ENCODE assay signal across 8 mouse cellular contexts in genomic region chr11:62821893-62822292, GRCm38 (mm10). TPM values are rescaled to one million over a fixed set of nuclear protein-coding genes. Genes with fewer than 3 reads are reported as not detected.
A peak's percentile ranks its signal among the peaks of the same experiment; 100 is the strongest.
DNase-seq lines count a peak whose midpoint lies in the region; ATAC-seq and TF ChIP-seq lines count a peak whose summit lies in the region.

No protein-coding gene starts in this region.

- TF ChIP-seq CTCF in left cerebral cortex, adult 2 months (IDR thresholded peaks at IDR 0.05): no peak
- TF ChIP-seq CTCF in thymus, adult 2 months (IDR thresholded peaks at IDR 0.05; ENCODE audit: borderline replicate concordance, control insufficient read depth, extremely low read depth, insufficient read depth, low read length, poor library complexity): no peak

- peak; percentile 66 for ATAC-seq in granulocyte monocyte progenitor cell, adult 5-6 weeks (replicated peaks; ENCODE audit: poor library complexity, severe bottlenecking)
- ATAC-seq in intestine, embryonic 16.5 days: no peak

- 54% methylated on average over 5 of the region's 5 CpGs for whole genome bisulfite sequencing in intestine, embryonic 16.5 days
- WGBS in thymus, adult 2 months: 13% methylated on average over 5 of the region's 5 CpGs

- H3K4me3 ChIP-seq in left cerebral cortex, adult 2 months: peak overlapping the region; percentile 17
- peak overlapping the region; percentile 42 for H3K4me3 ChIP-seq in intestine, embryonic 16.5 days (ENCODE audit: low read length)
- H3K4me3 ChIP-seq in thymus, adult 2 months (ENCODE audit: control insufficient read depth, insufficient read depth, low read length): no peak overlapping the region

- H3K4me1 ChIP-seq in intestine, embryonic 16.5 days (ENCODE audit: control insufficient read depth, insufficient read depth, low read length): peaks cover 32% of the 10 kb centered on the region
- H3K4me1 ChIP-seq in thymus, adult 2 months (replicated peaks; ENCODE audit: control insufficient read depth, insufficient read depth, low read length): peaks cover 25% of the 10 kb centered on the region

- H3K36me3 ChIP-seq in intestine, embryonic 16.5 days (ENCODE audit: control insufficient read depth, insufficient read depth, low read length): no peaks in the 10 kb centered on the region
- no peaks in the 10 kb centered on the region for H3K36me3 ChIP-seq in thymus, adult 2 months (ENCODE audit: control insufficient read depth, insufficient read depth, low read length)

- intact Hi-C loops in left cerebral cortex, adult 2 months (cut with DNase I): no loop called here
- intact Hi-C loops in left cerebral cortex, postnatal 14 days (cut with DNase I): no loop called here

- H3K4me2 ChIP-seq in intestine, embryonic 16.5 days (ENCODE audit: low read depth, low read length): peak overlapping the region; percentile 57

- TF ChIP-seq POLR2A in thymus, adult 2 months (IDR thresholded peaks at IDR 0.05; ENCODE audit: control insufficient read depth, extremely low read depth, insufficient read depth, low read length, poor library complexity): no peak

- H3K27me3 ChIP-seq in intestine, embryonic 16.5 days (replicated peaks; ENCODE audit: control insufficient read depth, insufficient read depth, low read length): no peaks in the 10 kb centered on the region
- no peaks in the 10 kb centered on the region for H3K27me3 ChIP-seq in thymus, adult 2 months (ENCODE audit: control insufficient read depth, insufficient read depth, low read length)

- peak overlapping the region; percentile 56; the same call in 1 of the 2 replicates for H3K27ac ChIP-seq in left cerebral cortex, adult 2 months
- H3K27ac ChIP-seq in intestine, embryonic 16.5 days (ENCODE audit: low read length): peak overlapping the region; percentile 54
- H3K27ac ChIP-seq in thymus, adult 2 months (ENCODE audit: control insufficient read depth, insufficient read depth, low read length): no peak overlapping the region

- no peak for DNase-seq in left cerebral cortex, adult 2 months (ENCODE audit: extremely low spot score in 1 of 2, low spot score in 2 of 2)
- no peak for DNase-seq in left cerebral cortex, postnatal 14 days (ENCODE audit: low spot score in 2 of 2)
- DNase-seq in lung, postnatal 14 days: peak; percentile 50
- no peak for DNase-seq in thymus, postnatal 36 days
- DNase-seq in thymus, adult 2 months: no peak
- no peak for DNase-seq in embryo, embryonic 9.5 days (ENCODE audit: extremely low spot score)

- no peak overlapping the region for H3K9ac ChIP-seq in intestine, embryonic 16.5 days (ENCODE audit: low read depth, low read length)

- H3K9me3 ChIP-seq in intestine, embryonic 16.5 days (ENCODE audit: control insufficient read depth, low read length): no peaks in the 10 kb centered on the region

RNA-seq across cellular contexts. Expression of gene Trim16, which starts 1.9 kb away (rescaled TPM):
- total RNA-seq in left cerebral cortex, adult 2 months (2021): 1 to 10 TPM; 2.4 to 4.0 TPM
- 1 to 10 TPM; 3.5 to 4.6 TPM for total RNA-seq in left cerebral cortex, postnatal 14 days (2021)
- total RNA-seq in granulocyte monocyte progenitor cell, adult 5-6 weeks (2014; fragmentation: Nextera tagmentation): 12.2 and 29.7 TPM in 2 replicates
- total RNA-seq in granulocyte monocyte progenitor cell, adult 5-6 weeks (2017): 19.3 and 22.9 TPM in 2 replicates
- polyA plus RNA-seq in intestine, embryonic 16.5 days (2015; fragmentation: Nextera tagmentation; extraction: Ambion mirVana): 13.3 and 13.5 TPM in 2 replicates
- 7.4 and 9.0 TPM in 2 replicates for polyA plus RNA-seq in thymus, adult 2 months (2012; rRNA removed)

RNA-seq across cellular contexts. Expression of gene Fbxw10, which starts 25.0 kb away (rescaled TPM):
- 1 to 10 TPM in 1 of 2 experiments, under 1 TPM in 1; 0.96 to 1.2 TPM for total RNA-seq in left cerebral cortex, adult 2 months (2021)
- under 1 TPM; 0.53 to 0.64 TPM for total RNA-seq in left cerebral cortex, postnatal 14 days (2021)
- total RNA-seq in granulocyte monocyte progenitor cell, adult 5-6 weeks (2014; fragmentation: Nextera tagmentation): 2.5 and 4.9 TPM in 2 replicates
- total RNA-seq in granulocyte monocyte progenitor cell, adult 5-6 weeks (2017): 4.7 and 6.7 TPM in 2 replicates
- polyA plus RNA-seq in intestine, embryonic 16.5 days (2015; fragmentation: Nextera tagmentation; extraction: Ambion mirVana): 0.24 and 0.43 TPM in 2 replicates
- polyA plus RNA-seq in thymus, adult 2 months (2012; rRNA removed): 4.3 and 5.2 TPM in 2 replicates

RNA-seq across cellular contexts. Expression of gene Zfp286, which starts 32.6 kb away (rescaled TPM):
- total RNA-seq in left cerebral cortex, adult 2 months (2021): 10 to 100 TPM; 26.8 to 29.0 TPM
- total RNA-seq in left cerebral cortex, postnatal 14 days (2021): 10 to 100 TPM; 20.6 to 23.0 TPM
- total RNA-seq in granulocyte monocyte progenitor cell, adult 5-6 weeks (2014; fragmentation: Nextera tagmentation): 3.2 and 7.5 TPM in 2 replicates
- total RNA-seq in granulocyte monocyte progenitor cell, adult 5-6 weeks (2017): 2.4 and 2.8 TPM in 2 replicates
- polyA plus RNA-seq in intestine, embryonic 16.5 days (2015; fragmentation: Nextera tagmentation; extraction: Ambion mirVana): 7.9 and 10.5 TPM in 2 replicates
- 4.8 and 5.0 TPM in 2 replicates for polyA plus RNA-seq in thymus, adult 2 months (2012; rRNA removed)

RNA-seq across cellular contexts. Expression of gene Tvp23b, which starts 57.4 kb away (rescaled TPM):
- total RNA-seq in left cerebral cortex, adult 2 months (2021): 10 to 100 TPM; 29.2 to 31.4 TPM
- total RNA-seq in left cerebral cortex, postnatal 14 days (2021): 10 to 100 TPM; 23.8 to 23.9 TPM
- 23.8 and 24.3 TPM in 2 replicates for total RNA-seq in granulocyte monocyte progenitor cell, adult 5-6 weeks (2014; fragmentation: Nextera tagmentation)
- 37.7 and 48.3 TPM in 2 replicates for total RNA-seq in granulocyte monocyte progenitor cell, adult 5-6 weeks (2017)
- 89.8 and 90.2 TPM in 2 replicates for polyA plus RNA-seq in intestine, embryonic 16.5 days (2015; fragmentation: Nextera tagmentation; extraction: Ambion mirVana)
- 8.3 and 13.4 TPM in 2 replicates for polyA plus RNA-seq in thymus, adult 2 months (2012; rRNA removed)
